Mouse (Mus musculus) c-Kit-positive CD71-positive TER-119-negative erythroid progenitor cells, embryonic 14.5 days (primary cell): ENCODE data around the gene Eif2s3y.

Experiments
- DNase-seq: peaks from one replicate; pipeline ENCODE4 v3.0.0-alpha.2; 2013; ENCODE audit warnings: low read depth

Eif2s3y gene

DNA sequence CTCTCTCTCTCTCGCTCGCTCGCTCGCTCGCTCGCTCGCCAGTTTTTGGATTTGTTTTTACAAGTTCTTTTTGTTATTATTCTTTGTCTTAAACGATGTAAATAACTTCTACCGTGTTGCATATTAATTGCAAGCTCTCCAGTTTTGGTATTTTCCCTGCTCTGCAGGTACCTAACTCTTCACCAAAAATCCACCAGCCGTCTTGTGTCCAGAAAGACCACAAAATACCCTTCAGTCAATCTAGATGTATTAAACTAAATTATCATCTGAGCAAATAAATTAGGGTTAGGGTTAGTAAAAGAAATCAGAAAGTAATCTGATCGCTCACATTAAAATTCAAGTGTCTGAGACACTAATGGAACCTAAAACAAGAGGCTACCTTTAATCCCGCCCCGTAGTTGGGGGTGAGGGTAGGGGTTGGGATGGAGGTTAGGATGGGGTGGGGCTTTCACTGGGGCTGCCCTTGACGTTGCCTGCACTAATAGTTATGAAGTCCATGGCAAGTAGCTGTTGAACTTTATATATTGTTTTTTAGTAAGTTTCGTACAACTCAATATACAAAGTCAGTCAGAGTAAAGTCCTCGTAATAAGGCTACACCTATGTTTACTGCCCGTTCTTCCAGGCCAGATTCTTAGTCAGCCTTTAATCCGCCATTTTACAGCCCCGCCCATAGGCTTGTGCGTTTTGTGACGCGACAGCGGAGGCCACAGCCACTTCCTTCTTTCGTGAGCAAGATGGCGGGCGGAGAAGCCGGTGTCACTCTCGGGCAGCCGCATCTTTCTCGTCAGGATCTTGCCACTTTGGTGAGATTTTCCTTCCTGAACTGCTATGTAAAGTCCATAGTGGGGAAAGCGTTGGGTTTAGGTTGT is at the start of gene Eif2s3y:
Gene Eif2s3y (plus strand): TSS at position 662 of the 870 bp plus-strand sequence.
- peak; percentile 30 for DNase-seq
